Mouse (Mus musculus) frontal cortex, postnatal 36 days (tissue): ENCODE data around the gene Plcb1.

Source experiments
- DNase-seq, 2 experiments: peaks; one replicate each; pipeline ENCODE4 v3.0.0; 2022; ENCODE audit warnings: low spot score in 2 of 2

The Plcb1 gene

GRCm38 (mm10) chr2:134785970-134786855 is at the start of gene Plcb1:
TSS of gene Plcb1 (plus strand) at chr2:134786067.
- peak; percentile 87 to 89 for DNase-seq

- DNase-seq = no peak
These were observed 30.3 kb upstream of the Plcb1 start for GRCm38 (mm10) chr2:134755537-134755936.

- DNase-seq = no peak
These were observed 29.8 kb upstream of the Plcb1 start for GRCm38 (mm10) chr2:134756086-134756485.

GRCm38 (mm10) chr2:134761029-134761428 is 24.8 kb upstream of the Plcb1 start:
- no peak for DNase-seq

- DNase-seq = no peak
These were observed 22.4 kb upstream of the Plcb1 start for GRCm38 (mm10) chr2:134763406-134763990.

GRCm38 (mm10) chr2:134764506-134764905 is 21.4 kb upstream of the Plcb1 start:
- no peak for DNase-seq

GRCm38 (mm10) chr2:134779826-134780225 is 6.0 kb upstream of the Plcb1 start:
- DNase-seq = peak; percentile 52 to 73

GRCm38 (mm10) chr2:134780316-134780715 is 5.6 kb upstream of the Plcb1 start:
- DNase-seq = no peak

- DNase-seq = peak in 1 of 2 experiments; percentile 23
These were observed 986 bp downstream of the Plcb1 start for GRCm38 (mm10) chr2:134786856-134787250.

GRCm38 (mm10) chr2:134787336-134788095 is 1.6 kb downstream of the Plcb1 start:
- DNase-seq = no peak

GRCm38 (mm10) chr2:134792926-134793325 is 7.1 kb downstream of the Plcb1 start:
- DNase-seq = no peak

GRCm38 (mm10) chr2:134800226-134800625 is 14.4 kb downstream of the Plcb1 start:
- DNase-seq = no peak

- DNase-seq = no peak
These were observed 30.5 kb downstream of the Plcb1 start for GRCm38 (mm10) chr2:134816383-134816782.

- peak; percentile 24 to 68 for DNase-seq
These were observed 31.4 kb downstream of the Plcb1 start for GRCm38 (mm10) chr2:134817058-134817840.

GRCm38 (mm10) chr2:134821176-134821575 is 35.3 kb downstream of the Plcb1 start:
- DNase-seq = no peak

- DNase-seq = no peak
These were observed 39.8 kb downstream of the Plcb1 start for GRCm38 (mm10) chr2:134825645-134826044.

- DNase-seq = no peak
These were observed 40.5 kb downstream of the Plcb1 start for GRCm38 (mm10) chr2:134826111-134827005.

- DNase-seq = no peak
These were observed 42.1 kb downstream of the Plcb1 start for GRCm38 (mm10) chr2:134827778-134828487.

- no peak for DNase-seq
These were observed 46.0 kb downstream of the Plcb1 start for GRCm38 (mm10) chr2:134831861-134832260.

GRCm38 (mm10) chr2:134836097-134836496 is 50.2 kb downstream of the Plcb1 start:
- no peak for DNase-seq
